Mouse (Mus musculus) neutrophil, adult 5-6 weeks (primary cell): ENCODE measurements around the gene Pigb. TPM values are rescaled to one million over a fixed set of nuclear protein-coding genes. Genes with fewer than 3 reads are reported as not detected.
A peak's percentile ranks its signal among the peaks of the same experiment; 100 is the strongest.

Source experiments
- ATAC-seq: fragments of 151-379, 151-347 bp; 2 replicates; pipeline ENCODE4 v1.8.0; 2017; ENCODE audit warnings: mild to moderate bottlenecking, moderate TSS enrichment; ENCODE audit not compliant: insufficient number of reproducible peaks, poor library complexity, low FRiP score, severe bottlenecking; ENCODE audit errors: extremely low read depth
- total RNA-seq: library from RNA; stranded (forward); fragments of 200-1000 nt; gene quantifications from 2 replicates; pipeline ENCODE4 v1.2.3, GENCODE M21; 2017

Gene Pigb
- total RNA-seq, 1 experiment from 2014 or later, result 10.8 TPM

DNA sequence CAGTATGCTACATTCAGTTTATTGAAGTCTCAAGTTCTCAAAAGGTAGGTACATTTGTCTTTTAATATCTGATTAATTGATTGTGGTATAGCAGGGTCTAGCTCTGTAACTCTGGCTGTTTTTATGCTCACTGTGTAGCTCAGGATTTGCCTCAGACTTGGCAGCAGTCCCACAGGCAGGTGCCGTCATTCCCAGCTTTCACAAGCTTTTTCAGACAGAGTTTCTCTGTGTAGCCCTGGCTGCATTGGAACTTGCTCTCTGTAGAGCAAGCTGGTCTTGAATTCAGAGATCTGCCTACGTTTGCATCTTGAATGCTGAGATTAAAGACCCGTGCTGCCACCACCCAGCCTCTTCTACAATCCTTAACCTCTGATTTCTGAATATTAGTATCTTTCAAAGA, 38.0 kb downstream of the Pigb start:
- no peak for ATAC-seq

DNA sequence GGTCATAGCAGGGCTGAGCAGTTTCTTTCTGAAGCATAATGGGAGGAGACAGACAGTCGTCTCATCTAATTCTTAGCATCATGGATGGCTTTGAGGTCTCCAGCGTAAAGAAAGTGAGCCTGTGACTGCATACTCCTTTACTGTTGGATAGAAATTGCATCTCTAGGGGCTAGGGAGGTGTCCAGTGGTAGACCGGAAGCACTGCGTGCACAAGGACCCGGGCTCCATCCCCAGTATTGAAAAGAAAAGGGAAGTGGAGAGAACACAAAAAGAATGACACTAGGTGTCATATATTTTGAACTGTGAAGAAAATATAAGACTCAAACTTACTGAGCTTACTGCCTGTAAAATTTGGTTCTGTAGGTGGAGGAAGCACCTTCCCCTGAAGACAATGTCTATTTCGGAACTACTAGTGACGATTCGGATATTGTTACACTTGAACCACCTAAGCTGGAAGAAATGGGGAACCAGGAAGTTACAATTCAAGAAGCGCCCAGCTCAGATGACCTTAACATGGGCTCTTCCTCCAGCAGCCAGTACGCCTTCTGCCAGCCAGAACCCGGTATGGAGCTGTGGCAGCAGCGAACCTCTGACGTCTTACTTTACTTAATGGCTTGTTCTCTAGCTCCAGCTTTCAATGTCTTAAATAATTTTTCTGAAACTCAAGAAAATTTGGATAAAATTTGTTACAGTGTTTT, 38.7 kb downstream of the Pigb start:
- ATAC-seq, result peak; percentile 31; the same call in 1 of the 2 replicates

GRCm38 (mm10) chr9:73000487-73000886, 39.7 kb downstream of the Pigb start:
- no peak for ATAC-seq

DNA sequence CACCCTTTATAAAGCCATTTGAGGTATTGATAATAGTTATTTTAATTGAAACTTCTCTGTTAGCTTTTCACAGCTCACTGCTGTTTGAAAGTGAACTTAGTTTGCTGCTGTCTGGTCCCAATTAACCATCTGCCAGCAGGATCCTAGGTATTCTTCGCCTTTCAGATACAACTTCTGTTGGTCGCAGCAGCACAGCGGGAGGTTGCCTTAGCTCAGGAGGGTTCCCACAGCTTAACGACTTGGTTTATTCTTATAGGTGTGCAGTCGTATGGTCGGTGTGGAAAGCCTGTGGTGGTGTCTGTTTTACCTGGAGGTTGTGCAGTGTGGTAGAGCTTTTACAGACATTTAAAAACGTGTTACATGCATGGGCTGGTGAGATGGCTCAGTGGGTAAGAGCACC, 43.4 kb downstream of the Pigb start:
- ATAC-seq, result no peak

DNA sequence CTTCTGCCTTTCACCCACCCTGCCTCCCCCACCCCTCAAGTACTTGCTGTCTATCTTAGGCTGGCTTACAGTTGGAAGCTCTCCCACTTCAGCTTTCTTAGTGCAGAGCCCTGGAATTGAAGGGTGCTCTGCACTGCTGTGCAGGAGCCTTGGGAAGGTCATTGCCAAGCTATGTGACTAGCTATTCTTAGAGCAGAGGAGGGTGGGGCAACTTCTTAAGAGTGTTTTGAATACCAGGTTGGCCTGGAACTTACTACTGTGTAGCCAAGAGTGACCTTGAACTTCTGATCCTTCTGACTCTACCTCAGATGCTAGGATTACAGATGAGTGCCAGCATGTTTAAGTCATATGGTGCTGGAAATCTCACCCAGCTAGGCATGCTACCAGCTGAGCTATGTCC, 44.0 kb downstream of the Pigb start:
- no peak for ATAC-seq

DNA sequence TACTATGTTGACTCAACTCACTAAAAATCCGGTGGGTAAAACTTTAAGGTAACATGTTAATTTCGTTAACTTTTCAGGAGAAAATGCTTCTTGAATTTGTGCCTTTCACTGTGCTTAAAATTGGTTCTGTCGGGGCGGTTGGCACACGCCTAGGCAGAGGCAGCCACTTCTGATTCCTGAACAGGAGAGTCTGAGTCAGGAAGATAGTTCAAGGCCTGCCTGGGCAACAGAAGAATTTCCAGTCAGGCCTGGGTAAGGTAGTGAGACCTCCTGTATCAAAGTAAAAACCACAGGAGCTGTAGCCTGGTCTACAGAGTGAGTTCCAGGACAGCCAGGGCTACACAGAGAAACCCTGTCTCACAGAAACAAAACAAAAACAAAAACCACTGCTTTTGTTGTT, 47.6 kb downstream of the Pigb start:
- no peak for ATAC-seq

- ATAC-seq, result 0 out of 2 replicates have a peak, but pooled peaks have one; percentile 33
Measured at GRCm38 (mm10) chr9:72991420-72991819, 48.8 kb downstream of the Pigb start.

DNA sequence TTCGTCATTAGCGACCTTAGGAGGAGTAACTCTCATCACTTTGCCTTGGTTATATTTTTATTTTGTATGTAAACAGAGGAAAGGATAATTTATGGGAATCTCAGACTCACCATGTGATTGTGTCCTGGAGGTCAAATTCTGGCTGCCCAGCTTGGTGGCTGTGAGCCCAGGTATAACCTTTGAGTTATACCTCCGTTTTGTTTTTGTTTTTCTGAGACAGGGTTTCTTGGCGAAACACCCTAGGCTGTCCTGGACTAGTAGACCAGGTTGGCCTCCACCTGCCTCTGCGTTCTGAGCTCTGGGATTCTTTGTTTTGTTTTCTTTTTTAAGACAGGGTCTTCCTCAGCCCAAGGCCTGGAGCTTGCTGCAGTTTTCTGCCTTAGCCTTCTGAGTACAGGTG, 51.5 kb downstream of the Pigb start:
- no peak for ATAC-seq

- ATAC-seq, result no peak
Measured at GRCm38 (mm10) chr9:72987703-72988102, 52.5 kb downstream of the Pigb start.

- ATAC-seq, result peak; percentile 98
Measured at GRCm38 (mm10) chr9:72985250-72986220, 54.6 kb downstream of the Pigb start, which contains the start of the genes Ccpg1os and Ccpg1. TSS of gene Ccpg1os (minus strand) at chr9:72985382. TSS of gene Ccpg1 (plus strand) at chr9:72985429.

DNA sequence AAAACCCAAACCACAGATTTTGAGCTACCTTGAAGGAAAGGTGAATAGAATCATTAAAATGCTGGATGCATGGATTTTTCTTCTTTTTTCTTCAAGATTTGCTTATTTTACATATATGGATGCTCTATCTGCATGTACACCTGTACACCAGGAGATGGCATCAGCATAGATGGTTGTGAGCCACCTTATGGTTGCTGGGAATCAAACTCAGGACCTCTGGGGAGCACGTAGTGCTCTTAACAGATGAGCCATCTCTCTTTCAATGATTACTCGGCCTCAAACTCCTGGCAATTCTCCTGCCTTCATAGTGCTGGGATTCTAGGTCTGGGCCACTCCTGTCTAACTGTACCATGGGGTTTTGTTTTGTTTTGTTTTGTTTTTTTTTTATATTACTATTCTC, 57.1 kb downstream of the Pigb start:
- no peak for ATAC-seq

GRCm38 (mm10) chr9:72975242-72975641, 64.9 kb downstream of the Pigb start:
- no peak for ATAC-seq

GRCm38 (mm10) chr9:72974734-72975133, 65.4 kb downstream of the Pigb start:
- no peak for ATAC-seq

DNA sequence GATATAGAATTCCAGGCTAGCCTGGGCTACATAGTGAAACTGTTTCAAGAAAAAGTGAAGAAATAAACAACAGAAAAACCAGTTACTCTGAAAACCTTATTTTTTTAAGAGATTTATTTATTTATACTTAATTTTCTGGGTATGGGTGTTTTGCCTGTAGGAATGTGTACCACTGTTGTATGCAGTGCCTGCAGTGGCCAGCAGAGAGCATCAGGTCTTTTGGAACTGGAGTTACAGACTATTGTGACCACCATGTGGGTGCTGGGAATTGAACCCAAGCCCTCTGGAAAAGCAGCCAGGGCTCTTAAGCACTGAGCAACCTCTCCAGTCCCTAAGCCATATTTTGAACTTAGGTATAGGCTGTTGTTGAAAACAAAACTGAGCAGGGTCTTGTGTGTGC, 67.2 kb downstream of the Pigb start:
- ATAC-seq, result no peak

GRCm38 (mm10) chr9:72972435-72972834, 67.7 kb downstream of the Pigb start:
- no peak for ATAC-seq

DNA sequence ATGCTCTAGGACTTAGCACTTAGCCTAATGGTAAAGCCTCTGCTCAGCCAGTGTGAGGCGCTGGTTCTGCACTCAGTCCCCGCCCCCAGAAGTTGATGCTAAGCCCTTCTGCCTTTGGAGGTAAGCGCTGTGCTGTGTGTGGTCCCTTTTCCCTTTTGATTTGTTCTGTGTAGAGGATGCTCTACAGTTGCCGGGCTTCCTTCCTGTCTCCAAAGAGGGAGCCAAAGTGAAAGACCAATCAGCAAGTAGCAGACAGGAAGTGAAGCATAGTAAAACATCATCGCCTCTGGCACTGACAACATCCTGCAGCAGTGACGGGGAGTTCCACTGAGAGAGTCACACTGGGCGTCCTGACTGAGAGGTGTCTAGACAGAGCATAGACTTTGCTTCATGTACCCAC, 70.3 kb downstream of the Pigb start:
- peak; percentile 49 for ATAC-seq

DNA sequence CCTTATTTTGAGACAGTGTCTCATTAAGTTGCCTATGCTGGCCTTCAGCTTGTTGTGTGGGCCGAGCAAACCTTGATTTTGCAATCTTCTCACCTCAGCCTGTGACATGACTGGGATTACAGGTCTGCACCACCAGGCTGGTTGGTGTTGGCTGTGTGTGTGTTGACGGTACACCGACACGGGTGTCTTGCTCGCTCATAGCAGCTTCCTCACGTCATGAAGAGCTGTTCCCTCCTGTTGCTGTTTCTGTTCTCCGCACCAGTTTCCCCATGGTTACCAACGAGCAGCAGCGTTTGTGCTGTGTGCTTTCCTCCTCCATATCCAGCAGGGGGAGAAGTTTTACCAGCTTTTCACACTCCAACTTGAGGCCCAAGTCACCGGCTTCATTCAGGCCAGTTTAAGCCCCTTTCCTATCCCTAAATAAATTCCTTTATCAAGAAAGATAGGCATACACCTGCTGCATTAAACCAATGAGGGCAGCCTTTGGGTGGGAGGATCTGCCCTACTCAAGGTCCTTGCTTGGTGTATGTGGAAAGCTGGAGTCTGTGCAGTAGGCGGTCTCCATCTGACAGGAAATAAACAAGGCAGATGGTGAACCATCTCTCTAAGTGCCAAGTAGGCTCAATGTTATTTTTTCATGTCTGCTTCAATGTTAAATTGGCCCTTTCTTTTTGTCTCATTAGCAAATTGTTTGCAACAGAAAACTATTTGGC, 71.7 kb downstream of the Pigb start:
- ATAC-seq, result peak; percentile 90

- ATAC-seq, result no peak
Measured at GRCm38 (mm10) chr9:72961959-72962358, 78.2 kb downstream of the Pigb start.

DNA sequence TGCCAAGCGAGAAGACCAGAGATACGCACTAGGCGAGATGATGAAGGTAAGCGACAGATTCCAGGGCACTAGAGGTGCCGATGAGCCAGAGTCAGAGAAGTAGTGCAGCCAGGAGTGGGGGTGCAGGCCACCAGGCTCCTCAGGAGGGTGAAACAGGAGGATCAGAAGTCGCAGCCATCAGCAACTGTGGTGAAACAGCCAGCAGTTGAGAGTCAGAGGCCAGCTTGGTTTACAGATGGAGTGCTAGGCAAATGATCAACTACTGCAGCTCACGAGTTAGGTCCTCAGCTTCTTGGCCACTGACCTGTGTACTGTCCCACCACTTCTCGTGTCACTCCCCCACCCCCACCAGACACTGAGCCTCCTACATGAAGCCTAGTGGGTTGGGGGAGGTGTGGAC, 78.8 kb downstream of the Pigb start:
- no peak for ATAC-seq
